Mouse (Mus musculus) thymus, adult 18-20 months (tissue): ENCODE results near the gene Cap1.
"Not testable (repeated sequence)": the region's sequence is repeated elsewhere in the genome, so short reads cannot be mapped to it uniquely, and the experiment has no call there.

Experiments
- DNase-seq, 2 experiments: peaks; one replicate each; pipeline ENCODE4 v3.0.0; 2022; ENCODE audit warnings: mixed read lengths in 2 of 2

Gene Cap1

DNA sequence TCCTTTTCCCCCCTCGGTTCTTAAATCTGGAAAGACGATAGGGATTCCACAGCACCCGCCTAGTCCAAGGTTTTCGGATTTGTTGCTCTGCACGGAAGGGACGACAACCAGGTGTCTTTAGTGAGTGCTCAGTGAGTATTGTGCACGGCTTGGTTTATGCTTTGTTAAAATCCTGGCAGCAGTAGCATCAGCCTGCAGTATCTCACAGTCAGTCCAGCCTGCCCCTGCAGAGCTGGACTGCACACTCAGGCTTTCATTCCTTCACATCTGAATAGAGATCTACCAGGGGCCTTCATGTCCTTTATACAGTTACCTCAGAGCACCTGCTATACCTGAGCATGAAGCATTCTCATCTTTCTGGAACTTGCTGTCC is 49.5 kb downstream of the Cap1 start:
- no peak for DNase-seq

DNA sequence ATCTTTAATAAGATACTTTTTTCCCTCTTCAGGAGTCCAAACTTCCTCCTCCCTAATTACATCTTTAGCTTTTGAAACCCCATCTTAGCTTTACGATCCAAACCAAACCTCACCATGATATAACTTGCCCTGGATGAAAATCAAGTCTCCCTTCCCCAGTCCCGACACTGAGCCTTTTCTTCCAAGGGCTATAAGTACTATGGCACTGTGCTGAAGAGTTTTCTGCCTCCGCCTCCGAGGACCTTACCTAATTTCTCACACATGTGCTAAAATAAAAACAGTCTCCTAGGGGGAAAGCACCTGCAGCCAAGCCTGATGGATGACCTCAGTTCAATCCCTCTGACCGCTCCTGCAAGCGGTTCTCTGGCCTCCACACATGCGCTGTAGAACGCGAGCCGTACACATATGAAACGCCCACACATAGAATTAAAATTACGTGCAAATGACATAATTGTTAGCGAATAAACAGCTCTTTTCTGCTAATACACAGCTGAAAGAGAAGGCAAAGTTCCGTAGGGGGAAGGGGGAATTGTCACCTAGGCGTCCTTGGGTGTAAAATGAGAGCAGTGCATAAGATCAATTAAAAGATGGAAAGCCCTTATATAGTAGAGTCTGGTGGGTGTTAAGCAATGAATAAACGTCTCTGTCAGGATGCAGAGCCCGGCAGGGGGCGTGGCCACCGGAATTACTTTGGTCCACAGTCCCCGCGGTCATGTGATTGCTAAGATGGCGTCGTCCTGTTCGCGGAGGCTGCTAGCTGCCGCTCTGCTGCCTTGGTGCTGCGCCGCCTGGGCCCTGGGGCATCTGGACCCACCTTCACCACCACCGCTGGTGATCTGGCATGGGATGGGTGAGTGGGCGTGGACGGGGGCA is 50.1 kb downstream of the Cap1 start, which contains the start of gene Ppt1:
Ppt1 (plus strand) TSS at position 713 of the 873 bp plus-strand sequence.
- DNase-seq, result peak; percentile 81 to 84

GRCm38 (mm10) chr4:122831888-122832287 is 54.0 kb downstream of the Cap1 start:
- DNase-seq, result no peak

DNA sequence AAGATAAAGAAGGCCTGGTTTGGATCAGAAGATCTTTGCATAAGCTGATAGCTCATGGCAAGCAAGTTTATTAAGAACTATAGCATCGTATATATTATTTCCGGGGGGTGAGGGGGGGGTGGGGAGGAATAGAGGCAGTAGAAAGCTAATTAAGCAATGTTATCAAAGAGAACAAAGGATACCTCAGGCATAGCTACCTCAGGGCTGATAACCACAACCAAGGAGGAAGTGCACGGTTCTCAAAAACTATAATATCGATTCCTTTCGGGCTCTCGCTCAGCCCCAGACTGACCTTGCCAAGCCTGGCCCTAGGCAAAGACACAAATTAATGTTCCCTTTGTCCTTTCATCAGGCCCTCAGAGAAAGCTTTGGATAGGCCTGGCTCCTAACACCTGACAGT is 56.5 kb downstream of the Cap1 start:
- no peak for DNase-seq

DNA sequence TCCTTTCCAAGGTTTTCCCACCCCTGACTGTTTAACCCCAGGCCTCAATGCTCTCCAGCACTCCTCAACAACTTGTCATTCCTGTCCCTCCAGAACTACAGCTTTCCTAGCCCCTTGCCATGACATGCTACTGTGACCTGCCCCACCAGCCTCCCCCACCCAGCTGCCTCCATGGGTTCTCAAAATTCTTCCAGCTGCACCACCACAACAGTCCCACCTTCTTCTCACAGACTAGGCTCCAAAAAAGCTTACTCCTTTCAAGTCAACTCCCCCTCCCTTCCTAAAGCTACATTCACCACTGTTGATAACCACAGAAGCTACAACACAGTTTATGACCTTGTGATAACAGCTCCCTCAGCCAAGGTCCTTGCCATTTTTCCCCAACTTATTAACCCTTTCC is 58.2 kb downstream of the Cap1 start:
- DNase-seq, result no peak

DNA sequence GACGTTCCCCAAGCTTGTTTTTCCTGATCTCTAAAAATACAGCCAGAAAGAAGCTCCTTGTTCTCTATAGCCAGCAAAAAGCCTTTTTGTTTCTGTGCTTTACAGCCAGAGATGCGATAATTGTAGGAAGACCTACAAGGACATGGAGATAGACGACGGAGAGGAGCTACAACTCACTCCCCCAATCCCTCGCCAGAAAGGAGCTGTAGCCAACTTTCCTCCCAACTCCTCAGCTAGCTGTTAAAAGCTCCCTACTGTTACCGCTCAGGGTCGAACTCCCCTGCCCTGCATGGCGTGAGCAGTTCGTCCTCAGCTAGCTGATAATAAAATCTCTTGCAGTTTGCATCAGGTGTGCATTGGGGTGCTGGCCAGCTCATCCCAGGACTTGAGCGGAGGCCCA is 64.9 kb downstream of the Cap1 start:
- DNase-seq, result not testable (repeated sequence)

DNA sequence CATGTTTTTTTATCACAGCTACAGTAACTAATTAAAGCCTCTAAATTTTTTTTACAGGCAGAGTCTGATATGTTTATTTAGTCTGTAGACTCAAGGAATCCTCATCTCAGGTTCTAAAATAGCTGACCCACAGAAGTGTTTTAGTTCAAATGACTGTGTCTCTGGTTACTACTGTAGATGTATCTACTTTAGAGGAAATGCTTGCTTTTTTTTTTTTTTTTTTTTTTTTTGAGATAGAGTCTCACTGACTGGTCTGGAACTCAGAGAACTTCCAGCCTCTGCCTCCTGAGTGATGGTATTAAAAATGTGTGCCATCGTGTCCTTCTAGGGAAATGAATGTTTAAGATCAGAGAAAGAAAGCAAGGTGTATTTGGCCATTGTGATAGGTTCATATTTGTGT is 69.7 kb downstream of the Cap1 start:
- no peak for DNase-seq

- no peak for DNase-seq
Measured at GRCm38 (mm10) chr4:122811824-122812223, 74.0 kb downstream of the Cap1 start.

DNA sequence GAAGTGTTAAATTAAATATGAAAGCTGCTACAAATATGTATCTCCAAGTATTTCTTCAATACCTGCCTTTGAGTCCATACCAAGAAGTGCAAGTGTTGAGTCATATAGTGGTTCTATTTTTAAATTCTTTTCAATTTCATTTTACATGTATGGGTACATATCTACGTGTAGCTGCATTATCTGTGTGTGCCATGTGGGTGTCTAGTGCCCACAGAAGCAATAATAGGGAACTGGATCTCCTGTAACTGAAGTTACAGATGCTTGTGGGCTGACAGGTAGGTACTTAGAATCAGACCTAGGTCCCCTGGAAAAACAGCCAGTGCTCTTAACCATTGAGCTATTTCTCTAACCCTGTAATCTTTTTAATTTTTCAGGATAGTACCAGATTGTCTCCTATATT is 74.7 kb downstream of the Cap1 start:
- no peak for DNase-seq
